Mouse (Mus musculus) MEL (cell line): ENCODE data around the gene Efna5. TPM values are rescaled to one million over a fixed set of nuclear protein-coding genes. Genes with fewer than 3 reads are reported as not detected.

Experiments
- DNase-seq: peaks from one replicate; pipeline ENCODE4 v3.0.0; 2011; ENCODE audit warnings: low read depth, low spot score
- H3K27ac ChIP-seq: 2 replicates; pipeline ENCODE4 v1.5.1; 2012; ENCODE audit warnings: low read depth, mild to moderate bottlenecking, control low read depth, low read length, moderate library complexity; ENCODE audit not compliant: control insufficient read depth
- H3K27me3 ChIP-seq, 2 experiments: fragments of 150-350 bp in 1 of 2; sonication (generic) in 1 of 2; 2 replicates each; pipeline ENCODE4 v1.6.1; 2012; ENCODE audit warnings: low read length in 2 of 2, mild to moderate bottlenecking in 2 of 2, improper control_type of control experiment in 1 of 2, moderate library complexity in 1 of 2; ENCODE audit not compliant: insufficient read depth in 2 of 2, control insufficient read depth in 1 of 2
- H3K36me3 ChIP-seq, 2 experiments: 2 replicates each; pipeline ENCODE4 v1.6.1; 2012 to 2014; ENCODE audit warnings: low read length in 2 of 2, improper control_type of control experiment in 1 of 2, inconsistent platforms in 1 of 2, mild to moderate bottlenecking in 1 of 2; ENCODE audit not compliant: insufficient read depth in 2 of 2, control insufficient read depth in 1 of 2
- H3K4me1 ChIP-seq, 2 experiments: fragments of 150-350 bp in 1 of 2; sonication (generic) in 1 of 2; 2 replicates each; pipeline ENCODE4 v1.6.1; 2012; ENCODE audit warnings: low read length in 2 of 2, improper control_type of control experiment in 1 of 2, mild to moderate bottlenecking in 1 of 2; ENCODE audit not compliant: insufficient read depth in 2 of 2, control insufficient read depth in 1 of 2
- H3K4me3 ChIP-seq, 2 experiments: fragments of 150-350 bp in 1 of 2; sonication (generic) in 1 of 2; 2 replicates each; pipeline ENCODE4 v1.5.1; 2012; ENCODE audit warnings: low read depth in 2 of 2, low read length in 2 of 2, mild to moderate bottlenecking in 2 of 2, moderate library complexity in 2 of 2, control low read depth in 1 of 2, improper control_type of control experiment in 1 of 2; ENCODE audit not compliant: control insufficient read depth in 1 of 2, insufficient read depth in 1 of 2
- H3K79me2 ChIP-seq: 2 replicates; pipeline ENCODE4 v1.6.1; 2012; ENCODE audit warnings: mild to moderate bottlenecking, low read length, moderate library complexity; ENCODE audit not compliant: control insufficient read depth, poor library complexity, insufficient read depth
- H3K9ac ChIP-seq: 2 replicates; pipeline ENCODE4 v1.6.1; 2012; ENCODE audit warnings: low read depth, mild to moderate bottlenecking, control low read depth, low read length, moderate library complexity; ENCODE audit not compliant: control insufficient read depth, poor library complexity, severe bottlenecking
- H3K9me3 ChIP-seq: fragments of 150-350 bp; sonication (generic); replicated peaks from 2 replicates; pipeline ENCODE4 v1.6.1; 2012; ENCODE audit warnings: mild to moderate bottlenecking, low read length, improper control_type of control experiment, moderate library complexity; ENCODE audit not compliant: insufficient read depth
- BHLHE40 ChIP-seq: IDR thresholded peaks from 2 replicates; pipeline ENCODE4 v1.6.1; 2012; ENCODE audit warnings: low read depth, mild to moderate bottlenecking, inconsistent platforms, low read length, improper control_type of control experiment, borderline replicate concordance
- CHD2 ChIP-seq: IDR thresholded peaks from 2 replicates; pipeline ENCODE4 v1.6.1; 2011; ENCODE audit warnings: low read length, improper control_type of control experiment
- CTCF ChIP-seq, 3 experiments: IDR thresholded peaks in 2 of 3; conservative IDR thresholded peaks in 1 of 3; 2 replicates each; pipeline ENCODE4 v1.5.1; 2011 to 2012; ENCODE audit warnings: low read length in 3 of 3, low read depth in 2 of 3, mild to moderate bottlenecking in 2 of 3, improper control_type of control experiment in 1 of 3, inconsistent platforms in 1 of 3, mixed read lengths in 1 of 3, moderate library complexity in 1 of 3; ENCODE audit not compliant: control insufficient read depth in 1 of 3, insufficient read depth in 1 of 3, poor library complexity in 1 of 3, severe bottlenecking in 1 of 3
- ETS1 ChIP-seq: IDR thresholded peaks from 2 replicates; pipeline ENCODE4 v1.6.1; 2012; ENCODE audit warnings: low read depth, mild to moderate bottlenecking, inconsistent platforms, low read length, improper control_type of control experiment, moderate library complexity
- GABPA ChIP-seq: IDR thresholded peaks from 2 replicates; pipeline ENCODE4 v1.6.1; 2012; ENCODE audit warnings: low read depth, mild to moderate bottlenecking, inconsistent platforms, low read length, improper control_type of control experiment, moderate library complexity
- GATA1 ChIP-seq: IDR thresholded peaks from 2 replicates; pipeline ENCODE4 v1.6.1; 2011; ENCODE audit warnings: low read depth, low read length, improper control_type of control experiment
- MXI1 ChIP-seq: IDR thresholded peaks from 2 replicates; pipeline ENCODE4 v1.6.1; 2011; ENCODE audit warnings: mild to moderate bottlenecking, low read depth, low read length, improper control_type of control experiment
- NRF1 ChIP-seq: IDR thresholded peaks from 2 replicates; pipeline ENCODE4 v1.6.1; 2014; ENCODE audit warnings: low read depth, mild to moderate bottlenecking, inconsistent platforms, low read length, improper control_type of control experiment, moderate library complexity; ENCODE audit not compliant: poor library complexity, insufficient read depth, severe bottlenecking
- POLR2AphosphoS5 ChIP-seq: IDR thresholded peaks from 2 replicates; pipeline ENCODE4 v1.6.1; 2012; ENCODE audit warnings: low read depth, borderline replicate concordance, mild to moderate bottlenecking, inconsistent platforms, low read length, moderate library complexity, mixed read lengths
- RAD21 ChIP-seq: IDR thresholded peaks from 2 replicates; pipeline ENCODE4 v1.6.1; 2011; ENCODE audit warnings: mild to moderate bottlenecking, low read depth, low read length, improper control_type of control experiment
- SIN3A ChIP-seq: IDR thresholded peaks from 2 replicates; pipeline ENCODE4 v1.6.1; 2012; ENCODE audit warnings: low read length, improper control_type of control experiment, inconsistent platforms
- SMC3 ChIP-seq: IDR thresholded peaks from 2 replicates; pipeline ENCODE4 v1.6.1; 2011; ENCODE audit warnings: low read depth, low read length, improper control_type of control experiment
- TCF12 ChIP-seq: IDR thresholded peaks from 2 replicates; pipeline ENCODE4 v1.6.1; 2014; ENCODE audit warnings: low read depth, mild to moderate bottlenecking, inconsistent platforms, low read length, improper control_type of control experiment, moderate library complexity
- UBTF ChIP-seq: IDR thresholded peaks from 2 replicates; pipeline ENCODE4 v1.6.1; 2012; ENCODE audit warnings: low read depth, mild to moderate bottlenecking, inconsistent platforms, low read length, improper control_type of control experiment, moderate library complexity, borderline replicate concordance; ENCODE audit not compliant: insufficient read depth
- USF1 ChIP-seq: IDR thresholded peaks from 2 replicates; pipeline ENCODE4 v1.6.1; 2014; ENCODE audit warnings: low read depth, mild to moderate bottlenecking, inconsistent platforms, low read length, improper control_type of control experiment, moderate library complexity
- USF2 ChIP-seq, 2 experiments: IDR thresholded peaks; 2 replicates each; pipeline ENCODE4 v1.6.1; 2011 to 2012; ENCODE audit warnings: improper control_type of control experiment in 2 of 2, low read length in 2 of 2, borderline replicate concordance in 1 of 2, inconsistent platforms in 1 of 2, low read depth in 1 of 2, mild to moderate bottlenecking in 1 of 2; ENCODE audit not compliant: insufficient read depth in 1 of 2
- ZMIZ1 ChIP-seq: IDR thresholded peaks from 2 replicates; pipeline ENCODE4 v1.6.1; 2012; ENCODE audit warnings: low read depth, mild to moderate bottlenecking, inconsistent platforms, low read length, improper control_type of control experiment, moderate library complexity
- ZNF384 ChIP-seq: IDR thresholded peaks from 2 replicates; pipeline ENCODE4 v1.6.1; 2012; ENCODE audit warnings: low read depth, mild to moderate bottlenecking, inconsistent platforms, low read length, improper control_type of control experiment
- polyA plus RNA-seq, 2 experiments: library from polyadenylated mRNA; stranded (reverse) in 1 of 2; unstranded in 1 of 2; fragments of >175 nt in 1 of 2; fragments of >200 nt in 1 of 2; gene quantifications; 2 replicates each; pipeline versions ENCODE4 v1.2.1 to v1.2.4; 2012; ENCODE audit warnings: low replicate concordance in 2 of 2, low read depth in 1 of 2; ENCODE audit not compliant: insufficient read length in 2 of 2, insufficient read depth in 1 of 2, missing spikeins in 1 of 2
- total RNA-seq: library from RNA; depleted of rRNA; stranded (reverse); fragments of 300-350 nt; gene quantifications from 2 replicates; pipeline ENCODE4 v1.2.3, GENCODE M21; 2012

Efna5 gene
- total and polyA plus RNA-seq, 3 experiments, result not detected

- no peak for DNase-seq
- no peak overlapping the region for H3K27ac ChIP-seq
- H3K36me3 ChIP-seq, result peaks cover 0 to 12% of the 10 kb centered on the region in 2 experiments; a peak in 2 of 4 replicates
- H3K79me2 ChIP-seq, result no peaks in the 10 kb centered on the region
- no peak overlapping the region for H3K4me3 ChIP-seq
- no peaks in the 10 kb centered on the region for H3K9me3 ChIP-seq
- H3K4me1 ChIP-seq, result peaks cover 2 to 3% of the 10 kb centered on the region in 2 experiments; a peak in 2 of 4 replicates
- no peak for TF ChIP-seq CHD2
- TF ChIP-seq CTCF (IDR thresholded peaks at IDR 0.05 in 2 of 3, conservative IDR thresholded peaks at IDR 0.05 in 1 of 3; ENCODE audit: control insufficient read depth in 1 of 3, insufficient read depth in 1 of 3, low read depth in 2 of 3, low read length in 3 of 3, poor library complexity in 1 of 3, severe bottlenecking in 1 of 3), result no peak
- TF ChIP-seq ZMIZ1, result no peak
- TF ChIP-seq GATA1, result no peak
- no peak for TF ChIP-seq MXI1
- no peak for TF ChIP-seq SMC3
- TF ChIP-seq RAD21, result no peak
- no peak for TF ChIP-seq USF2 (IDR thresholded peaks at IDR 0.05; ENCODE audit: borderline replicate concordance in 1 of 2, insufficient read depth in 1 of 2, low read depth in 1 of 2, low read length in 2 of 2)
- no peak for TF ChIP-seq GABPA
- no peak for TF ChIP-seq TCF12
- H3K9ac ChIP-seq, result no peak overlapping the region
- H3K27me3 ChIP-seq, result no peaks in the 10 kb centered on the region
Observed at GRCm38 (mm10) chr17:62745286-62745685, 135.8 kb downstream of the Efna5 start.

DNA sequence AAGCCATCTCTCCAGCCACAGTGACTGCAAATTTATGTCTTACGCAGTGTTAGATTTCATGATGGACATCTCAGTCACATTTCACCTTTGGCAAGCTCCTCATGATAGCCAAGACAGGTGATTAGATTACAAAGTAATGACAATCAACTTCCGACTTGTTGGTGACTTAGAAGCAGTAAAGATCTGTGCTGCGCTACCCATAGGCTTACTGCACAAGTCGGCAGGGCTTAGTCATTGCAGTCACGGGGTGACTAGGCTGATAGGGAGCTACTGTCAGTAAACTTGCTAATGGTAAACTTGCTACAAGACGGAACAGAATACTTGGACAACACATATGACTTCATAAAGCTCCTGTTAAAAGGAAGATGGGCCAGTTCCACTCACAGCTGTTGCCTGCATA, 136.9 kb downstream of the Efna5 start:
- DNase-seq, result no peak
- H3K4me1 ChIP-seq, result peaks cover 0 to 2% of the 10 kb centered on the region in 2 experiments; a peak in 1 of 4 replicates
- no peaks in the 10 kb centered on the region for H3K27me3 ChIP-seq
- no peak overlapping the region for H3K27ac ChIP-seq
- TF ChIP-seq USF1 (no peak), SIN3A (no peak), CHD2 (no peak), SMC3 (no peak), UBTF (no peak), GABPA (no peak), ZNF384 (no peak), USF2 (IDR thresholded peaks at IDR 0.05; ENCODE audit: borderline replicate concordance in 1 of 2, insufficient read depth in 1 of 2, low read depth in 1 of 2, low read length in 2 of 2) (no peak), RAD21 (no peak), ETS1 (no peak), POLR2AphosphoS5 (no peak), MXI1 (no peak), NRF1 (no peak), BHLHE40 (no peak)
- H3K9ac ChIP-seq, result no peak overlapping the region
- no peaks in the 10 kb centered on the region for H3K9me3 ChIP-seq
- no peak overlapping the region for H3K4me3 ChIP-seq
- no peaks in the 10 kb centered on the region for H3K79me2 ChIP-seq
- H3K36me3 ChIP-seq, result peaks cover 0 to 7% of the 10 kb centered on the region in 2 experiments; a peak in 2 of 4 replicates
